Mouse (Mus musculus) Muller cell, postnatal 12 days (primary cell): Measurements from ENCODE around the gene Mtmr14.

Experiments
- DNase-seq: peaks from one replicate; pipeline ENCODE4 v3.0.0-alpha.2; 2015; ENCODE audit errors: inconsistent ontology term

Gene Mtmr14

DNA sequence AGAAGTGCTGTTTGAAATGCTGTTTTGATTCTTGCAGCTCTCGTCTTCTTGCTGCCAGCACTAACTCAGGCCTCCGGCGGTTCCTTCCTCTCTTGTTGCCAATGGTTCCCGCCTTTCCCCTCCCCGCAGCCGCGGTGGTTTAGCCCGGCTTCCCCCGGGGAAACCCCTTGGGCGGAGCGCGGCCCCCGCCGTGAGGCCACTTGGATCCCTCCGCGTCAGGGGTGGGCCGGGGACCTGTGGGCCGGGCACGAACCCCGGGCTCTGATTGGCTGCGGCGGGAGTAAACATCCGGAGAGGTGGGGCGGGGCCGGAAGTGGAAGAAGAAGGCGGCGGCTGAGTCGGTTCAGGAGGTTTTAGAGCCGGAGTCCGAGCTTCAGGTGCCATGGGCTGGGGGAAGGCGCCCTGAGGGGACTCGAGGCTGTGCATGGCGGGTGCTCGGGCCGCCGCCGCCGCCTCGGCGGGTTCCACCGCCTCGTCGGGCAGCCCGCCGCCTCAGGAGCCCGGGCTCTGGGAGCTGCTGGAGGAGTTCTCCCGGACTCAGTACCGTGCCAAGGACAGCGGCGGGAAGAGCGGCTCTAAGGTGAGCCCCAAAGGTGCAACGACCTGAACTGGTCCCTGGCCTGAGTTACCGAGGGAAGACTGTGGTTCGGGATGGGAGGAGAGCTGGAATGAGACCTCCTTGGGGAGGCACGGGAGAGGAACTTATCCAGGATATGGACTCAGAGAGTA, at the start of gene Mtmr14:
Gene Mtmr14, plus strand, starts transcription at position 302 of the 729 bp plus-strand sequence.
- DNase-seq: peak; percentile 100

DNA sequence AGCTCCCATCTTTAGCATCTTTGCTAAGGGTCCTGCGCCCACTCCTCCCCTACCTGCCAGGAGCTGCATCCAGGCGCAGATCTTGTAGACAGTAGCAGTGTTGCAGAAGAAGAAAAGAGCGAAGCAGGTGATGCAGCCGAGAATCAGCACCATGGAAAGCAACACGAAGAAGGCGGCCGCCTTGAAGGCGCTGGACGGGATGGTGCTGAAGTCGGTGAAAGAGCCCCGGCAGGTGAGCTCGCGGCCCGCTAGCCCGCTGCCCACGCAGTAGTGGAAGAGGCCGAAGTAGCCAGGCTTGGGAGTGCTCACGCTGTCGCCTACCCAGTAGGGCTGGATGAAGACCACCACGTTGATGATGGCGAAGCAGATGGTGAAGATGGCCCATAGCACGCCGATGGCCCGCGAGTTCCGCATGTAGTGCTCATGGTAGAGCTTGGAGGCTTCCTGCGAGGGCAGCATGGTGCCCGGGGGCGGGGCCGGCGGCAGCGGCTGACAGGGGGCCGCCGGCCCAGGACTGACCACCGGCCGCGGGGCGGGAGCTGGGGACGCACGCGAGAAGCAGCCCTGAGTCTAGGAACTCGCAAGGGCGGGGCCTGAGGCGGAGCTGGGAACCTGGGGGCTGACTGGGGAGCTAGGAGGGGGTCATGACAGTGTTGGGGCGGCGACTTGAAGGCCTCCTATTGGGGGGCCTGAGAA, 43.7 kb upstream of the Mtmr14 start:
- peak; percentile 47 for DNase-seq

DNA sequence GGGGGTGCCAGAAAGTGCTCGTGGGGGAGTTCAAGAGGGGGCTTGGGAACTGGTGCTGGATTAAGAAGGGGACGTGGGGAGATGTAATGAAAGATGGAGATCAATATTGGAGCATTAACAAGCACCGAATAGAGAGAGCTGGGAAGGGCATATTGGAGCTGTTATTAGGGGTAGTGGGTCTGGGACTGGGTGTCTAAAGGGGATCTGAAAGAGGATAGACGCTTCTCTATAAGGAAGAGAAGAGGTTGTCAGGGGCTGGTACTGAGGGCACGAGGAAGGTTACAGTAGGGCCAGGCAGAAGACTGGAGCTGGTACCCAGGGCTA, 43.2 kb upstream of the Mtmr14 start:
- no peak for DNase-seq

DNA sequence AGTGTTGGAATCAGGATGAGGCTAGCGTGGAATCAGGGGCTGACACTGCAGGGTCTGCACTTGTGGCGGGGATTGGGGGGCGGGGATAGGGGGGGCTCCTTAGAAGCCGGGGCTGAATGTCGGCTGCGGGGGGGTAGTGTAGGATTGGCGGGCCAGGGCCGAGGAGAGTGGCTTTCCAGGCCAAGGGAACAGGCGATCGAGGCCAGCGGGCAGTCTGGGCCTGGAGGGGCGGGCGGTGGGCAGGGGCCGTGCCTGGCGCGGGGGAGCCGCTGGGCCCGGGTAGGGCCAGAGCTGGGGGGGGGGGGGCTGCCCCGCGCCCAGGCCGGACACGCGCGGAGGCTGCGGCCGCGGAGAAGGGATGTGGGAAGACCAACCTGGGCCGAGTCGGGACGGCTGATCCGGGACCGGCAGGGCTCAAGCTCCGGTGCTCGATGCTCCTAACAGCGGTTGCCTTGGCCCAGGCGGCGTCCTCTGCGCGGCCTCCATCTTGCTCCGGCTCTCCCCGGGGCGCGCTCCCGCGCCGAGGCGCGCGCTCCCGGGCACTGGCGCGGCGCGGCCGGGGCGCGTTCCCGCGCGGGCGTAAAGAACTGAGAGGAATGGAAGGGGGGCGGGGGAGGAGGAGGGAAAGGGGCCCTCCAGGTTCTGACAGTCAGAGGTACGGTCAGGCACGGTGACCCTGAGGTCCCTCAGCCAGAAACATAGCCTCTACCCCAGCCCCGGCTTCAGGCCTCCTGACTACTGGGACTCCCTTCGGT, 42.6 kb upstream of the Mtmr14 start, which contains the start of gene Lhfpl4:
Gene Lhfpl4, minus strand, starts transcription at position 544 of the 755 bp plus-strand sequence.
- peak; percentile 17 for DNase-seq

DNA sequence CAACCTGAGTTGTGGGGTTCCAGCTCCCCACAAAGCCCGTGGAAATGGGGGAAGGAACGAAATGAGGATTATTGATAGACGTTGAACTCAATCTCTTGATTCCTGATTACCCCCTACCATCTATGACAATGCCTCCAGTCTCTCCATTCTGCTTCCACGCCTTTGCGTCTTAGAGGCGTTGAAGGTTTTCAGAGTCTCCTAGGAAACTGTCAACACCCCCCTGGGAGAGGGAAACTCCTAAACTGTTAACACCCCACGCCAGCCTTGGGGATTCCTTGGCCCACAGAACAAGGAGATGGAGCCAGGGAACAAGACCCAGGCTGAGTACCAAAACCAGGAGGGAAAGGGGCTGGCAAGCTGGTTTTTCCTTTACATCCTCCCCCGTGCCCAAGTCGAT, 42.0 kb upstream of the Mtmr14 start:
- DNase-seq: no peak

DNA sequence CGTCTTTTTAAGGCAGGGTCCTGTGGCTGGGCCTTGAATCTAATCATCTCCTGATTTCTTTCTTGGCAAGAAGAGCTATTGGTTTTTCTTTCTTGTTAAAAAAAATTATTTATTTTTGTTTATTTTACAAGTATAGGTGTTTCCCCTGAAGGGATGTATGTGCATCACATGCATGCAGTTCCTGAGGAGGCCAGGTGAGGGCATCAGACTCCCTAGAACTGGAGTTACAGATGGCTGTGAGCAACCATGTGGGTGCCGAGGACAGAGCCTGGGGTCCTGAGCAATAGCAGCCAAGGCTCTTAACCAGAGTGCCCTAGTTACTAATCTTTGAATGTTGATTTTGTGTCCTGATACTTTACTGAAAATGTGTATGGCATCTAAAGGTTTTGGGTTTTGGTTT, 21.4 kb upstream of the Mtmr14 start:
- DNase-seq: no peak

DNA sequence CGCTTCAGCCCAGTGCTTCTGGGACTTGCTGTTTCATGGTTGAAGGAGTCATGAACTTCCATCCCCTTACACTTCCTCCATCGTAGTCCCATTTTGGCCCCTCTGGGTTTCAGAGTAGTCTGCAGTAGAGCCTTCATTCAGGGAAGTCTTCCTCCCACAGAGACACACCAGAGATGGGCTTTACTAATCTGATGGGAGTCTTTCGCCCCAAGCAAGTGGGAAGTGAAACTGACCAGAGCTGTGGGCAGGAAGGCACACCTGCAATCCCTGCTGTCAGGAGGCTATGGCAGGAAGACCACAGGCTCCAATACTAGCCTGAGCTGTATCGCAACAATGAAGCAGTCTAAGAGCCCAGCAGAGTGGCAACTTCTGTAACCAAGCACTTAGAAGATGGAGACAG, 11.8 kb upstream of the Mtmr14 start:
- no peak for DNase-seq

DNA sequence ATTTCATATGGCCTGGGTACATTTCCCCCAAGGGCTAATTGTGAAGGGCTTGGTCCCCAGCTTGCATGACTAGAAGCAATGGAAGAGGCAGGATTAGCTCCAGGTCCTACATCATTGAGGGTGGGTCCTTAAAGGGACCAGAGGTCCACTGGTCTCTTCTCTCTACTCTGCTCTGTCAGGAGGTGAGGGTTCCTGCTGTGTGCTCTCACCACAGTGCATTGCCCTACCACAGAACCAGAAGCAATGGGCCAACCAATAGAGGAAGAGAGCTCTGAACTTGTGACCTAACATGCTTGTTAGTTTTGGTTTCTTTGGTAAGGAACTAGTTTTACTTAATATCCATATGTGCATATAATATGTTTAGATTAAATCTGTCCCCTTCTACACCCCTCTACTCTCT, 10.9 kb upstream of the Mtmr14 start:
- no peak for DNase-seq

DNA sequence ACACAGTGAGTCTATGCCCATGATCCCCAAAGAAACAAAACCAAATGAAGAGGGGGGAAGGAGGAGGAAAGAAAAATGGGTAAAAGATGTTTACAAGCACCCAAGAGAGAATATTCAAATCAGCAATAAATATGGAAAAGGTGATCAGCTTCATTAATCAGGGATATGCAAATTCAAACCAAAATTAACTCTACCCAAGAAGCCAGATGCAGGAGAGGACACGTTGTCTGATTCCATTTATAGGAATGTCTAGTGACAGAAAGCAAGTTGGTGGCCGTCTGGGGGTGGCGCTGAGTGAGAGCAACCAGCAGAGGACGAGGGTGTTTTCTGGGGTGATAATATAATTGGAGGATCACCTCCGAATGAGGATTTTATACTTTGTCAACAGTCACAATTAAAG, 2.5 kb upstream of the Mtmr14 start:
- DNase-seq: no peak

DNA sequence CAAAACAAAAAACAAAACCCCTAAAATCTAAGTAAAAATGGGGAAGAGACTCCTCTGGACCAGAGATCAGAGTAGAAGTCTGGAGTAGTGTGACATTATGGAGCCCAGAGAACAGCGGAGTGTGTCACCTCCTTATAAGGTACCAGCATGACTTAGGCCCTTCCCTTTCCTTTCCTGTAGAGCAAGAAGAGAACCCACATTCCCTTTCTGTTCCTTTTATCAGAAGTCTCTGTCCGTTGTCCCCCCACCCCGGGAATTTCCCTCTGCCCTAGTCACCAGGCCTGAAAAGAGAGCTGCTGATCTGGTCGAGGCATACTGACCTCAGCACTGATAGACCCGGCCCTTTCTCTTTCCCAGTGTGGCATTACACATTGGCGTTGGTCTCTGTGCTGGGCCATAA, 799 bp downstream of the Mtmr14 start:
- peak; percentile 22 for DNase-seq

DNA sequence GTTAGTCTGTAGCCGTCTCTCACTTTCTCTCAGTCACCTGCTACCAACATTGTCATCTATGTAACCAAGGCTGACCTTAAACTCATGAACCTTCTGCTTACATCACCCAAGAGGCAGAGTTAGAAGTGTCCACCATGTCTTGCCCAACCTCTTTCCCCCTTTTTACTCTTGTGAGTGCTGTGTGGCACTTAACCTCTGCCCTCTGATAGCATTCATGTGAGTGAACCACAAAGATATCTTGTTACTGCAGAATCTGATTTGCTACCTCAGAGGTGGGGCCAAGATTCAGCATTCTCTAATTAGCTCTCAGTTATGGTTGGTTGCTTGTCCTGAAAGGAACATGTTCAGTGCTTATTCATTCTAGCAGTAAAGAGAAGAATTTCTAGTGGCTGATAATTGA, 5.1 kb downstream of the Mtmr14 start:
- peak; percentile 16 for DNase-seq

DNA sequence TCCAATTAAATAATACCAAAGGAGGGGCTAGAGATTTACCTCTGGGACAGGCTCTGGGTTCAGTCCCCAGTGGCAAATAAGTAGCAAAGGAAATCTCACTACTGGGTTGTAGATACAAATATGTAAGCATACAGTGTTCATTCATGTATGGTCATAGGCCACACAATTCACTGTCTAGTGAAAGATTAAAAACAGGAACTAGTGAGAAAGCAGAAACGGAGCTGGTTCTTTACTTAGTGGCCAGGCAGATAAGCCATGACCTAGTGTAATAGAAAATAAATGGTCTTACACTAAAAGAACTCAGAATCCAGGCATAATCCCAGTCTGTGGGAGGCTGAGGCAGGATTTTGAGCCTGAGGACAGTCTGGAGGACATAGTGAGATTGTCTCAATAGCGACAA, 7.9 kb downstream of the Mtmr14 start:
- no peak for DNase-seq

DNA sequence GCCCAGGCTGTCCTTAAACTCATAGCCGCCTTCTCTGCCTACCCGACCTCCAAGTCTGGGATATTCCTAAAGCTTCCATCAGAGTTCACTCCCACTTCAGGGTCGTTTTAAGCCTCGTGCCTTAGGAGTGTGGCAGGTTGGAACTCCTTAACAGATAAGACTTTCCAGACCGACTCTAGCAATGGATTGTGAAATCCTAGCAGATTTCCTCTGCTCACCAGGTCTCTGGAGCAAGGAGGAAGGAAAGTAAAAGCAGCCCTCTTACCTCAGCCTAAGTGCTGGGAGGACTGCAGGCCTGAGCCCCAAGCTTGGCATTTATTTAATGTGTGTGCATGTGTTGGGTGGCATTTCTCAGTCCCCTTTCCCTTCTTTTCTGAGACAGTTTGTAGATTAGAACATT, 13.1 kb downstream of the Mtmr14 start:
- DNase-seq: no peak

DNA sequence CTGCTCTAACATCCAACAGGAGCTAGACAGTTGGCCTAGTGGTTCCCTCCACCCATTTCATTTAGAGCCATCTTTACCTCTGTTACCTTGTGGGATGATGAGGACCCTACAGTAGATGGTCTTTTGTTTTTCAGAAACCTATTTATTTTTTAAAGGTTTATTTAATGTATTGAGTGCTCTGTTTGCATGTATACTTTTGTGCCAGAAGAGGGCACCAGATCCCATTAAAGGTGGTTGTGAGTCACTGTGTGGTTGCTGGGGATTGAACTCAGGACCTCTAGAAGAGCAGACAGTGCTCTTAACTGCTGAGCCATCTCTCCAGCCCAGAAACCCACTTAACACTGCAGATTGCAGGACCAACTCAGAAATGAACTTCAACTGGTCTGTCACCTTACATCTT, 14.3 kb downstream of the Mtmr14 start:
- no peak for DNase-seq

DNA sequence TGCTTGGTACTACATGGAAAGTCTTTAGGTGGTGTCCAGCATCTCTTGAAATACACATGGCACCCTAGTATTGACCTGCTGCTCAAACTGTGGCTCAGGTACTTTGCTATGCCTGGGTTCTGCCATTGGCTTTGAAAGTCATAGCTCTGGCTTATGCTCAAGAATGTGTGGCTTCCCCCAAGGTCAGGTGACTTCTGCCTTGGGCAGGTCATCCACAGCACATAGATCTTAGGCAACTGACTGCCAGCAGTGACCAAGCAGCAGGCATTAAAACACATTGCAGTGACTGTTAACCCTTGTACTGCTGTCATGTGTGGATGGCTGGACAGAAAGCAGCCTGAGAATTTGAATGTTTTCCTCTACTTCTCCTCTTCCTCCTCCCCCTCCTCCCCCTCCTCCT, 17.3 kb downstream of the Mtmr14 start:
- no peak for DNase-seq

DNA sequence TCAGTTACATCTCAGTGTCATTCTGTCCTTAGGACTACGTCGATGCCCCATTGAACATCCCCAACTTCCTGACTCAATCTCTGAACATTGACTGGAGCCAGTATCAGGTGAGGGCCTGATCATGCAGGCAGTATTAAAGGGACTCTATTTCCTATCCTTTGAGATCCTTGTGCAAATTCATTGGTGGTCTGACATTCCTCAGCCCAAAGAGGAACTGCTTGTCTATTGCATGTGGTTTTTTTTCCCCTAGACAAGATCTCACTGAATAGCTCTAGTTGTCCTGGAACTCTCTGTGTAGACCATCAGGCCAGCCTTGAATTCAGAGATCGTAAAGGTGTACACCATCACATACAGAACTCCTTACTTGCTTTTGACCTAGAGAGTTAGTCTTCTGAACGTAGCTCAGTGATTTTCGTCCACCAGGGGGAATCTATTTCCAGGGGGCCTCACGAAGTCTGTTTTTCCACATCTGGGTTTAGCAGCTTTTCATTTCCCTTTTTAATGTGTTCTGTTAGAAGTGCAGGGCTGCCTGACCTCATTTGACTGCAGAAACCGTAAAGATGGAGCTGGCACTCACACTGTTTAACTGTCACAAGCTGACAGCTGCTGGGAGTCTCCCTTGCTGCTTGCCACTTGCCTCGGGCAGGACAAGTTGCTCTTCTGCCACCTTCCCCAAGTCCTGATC, 23.7 kb downstream of the Mtmr14 start:
- DNase-seq: no peak

DNA sequence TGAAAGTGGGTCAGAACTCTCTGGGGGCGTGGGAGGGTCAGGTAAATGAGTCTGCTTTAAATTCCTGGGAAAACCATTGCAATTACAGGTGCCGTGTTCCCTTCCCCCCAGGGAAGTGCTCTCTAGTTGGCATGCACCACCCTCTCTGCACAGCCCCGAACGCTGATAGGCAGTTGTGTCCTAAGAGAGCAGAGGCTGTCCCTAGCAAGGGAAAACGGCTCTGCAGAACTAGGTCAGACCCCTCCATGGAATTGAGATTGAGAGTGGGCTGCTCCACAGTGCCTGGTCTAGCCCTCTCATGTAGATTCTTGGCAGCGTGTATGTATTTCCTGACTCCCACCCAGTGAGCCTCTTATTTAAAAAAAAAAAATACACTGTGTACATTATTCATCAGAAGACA, 25.9 kb downstream of the Mtmr14 start:
- DNase-seq: no peak

DNA sequence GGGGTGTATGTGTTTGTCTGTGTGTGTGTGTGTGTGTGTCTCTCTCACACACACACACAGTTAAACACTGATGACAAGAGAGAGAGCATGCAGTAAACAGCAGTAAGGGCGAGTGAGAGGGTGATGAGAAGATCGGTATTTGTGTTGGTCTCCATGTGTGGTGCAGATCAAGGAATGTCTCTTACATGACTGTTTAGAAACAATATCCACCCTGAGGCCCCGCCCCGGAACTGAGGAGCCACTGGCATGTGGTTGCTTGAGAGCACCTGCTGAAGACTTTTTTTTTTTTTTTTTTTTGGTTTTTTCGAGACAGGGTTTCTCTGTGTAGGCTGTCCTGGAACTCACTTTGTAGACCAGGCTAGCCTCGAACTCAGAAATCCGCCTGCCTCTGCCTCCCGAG, 26.8 kb downstream of the Mtmr14 start:
- no peak for DNase-seq

DNA sequence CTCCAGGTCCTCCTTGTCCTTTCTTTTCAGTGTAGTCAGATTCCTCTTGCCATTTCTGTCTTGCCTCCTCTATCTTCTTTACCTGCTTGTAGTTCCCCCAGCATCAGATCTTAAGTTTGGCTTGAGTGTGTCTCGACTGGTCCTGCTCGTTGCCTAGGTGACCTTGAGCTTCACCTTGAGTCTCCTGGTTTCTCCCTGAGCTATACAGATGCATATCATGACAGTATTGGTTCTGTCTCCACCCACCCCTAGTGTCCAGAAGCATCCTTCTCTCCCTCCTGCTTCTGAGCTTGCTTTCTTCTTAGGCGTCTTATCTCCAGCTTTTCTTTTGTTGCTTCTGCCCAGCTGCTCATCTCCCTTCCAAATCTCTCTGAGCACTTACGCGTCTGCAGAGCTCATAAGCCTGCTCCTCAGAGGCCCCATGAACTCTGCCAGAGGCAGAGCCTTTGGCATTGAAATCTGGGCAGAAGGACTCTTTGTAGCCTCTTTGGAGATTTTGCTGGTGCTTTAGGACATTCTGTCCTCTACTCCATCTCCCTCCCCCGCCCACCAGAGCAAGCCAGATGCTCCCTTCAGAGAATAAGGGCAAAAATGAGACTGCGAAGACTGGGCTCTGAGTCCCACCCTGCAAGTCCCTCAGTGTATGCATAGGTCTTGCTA, 29.5 kb downstream of the Mtmr14 start:
- no peak for DNase-seq

DNA sequence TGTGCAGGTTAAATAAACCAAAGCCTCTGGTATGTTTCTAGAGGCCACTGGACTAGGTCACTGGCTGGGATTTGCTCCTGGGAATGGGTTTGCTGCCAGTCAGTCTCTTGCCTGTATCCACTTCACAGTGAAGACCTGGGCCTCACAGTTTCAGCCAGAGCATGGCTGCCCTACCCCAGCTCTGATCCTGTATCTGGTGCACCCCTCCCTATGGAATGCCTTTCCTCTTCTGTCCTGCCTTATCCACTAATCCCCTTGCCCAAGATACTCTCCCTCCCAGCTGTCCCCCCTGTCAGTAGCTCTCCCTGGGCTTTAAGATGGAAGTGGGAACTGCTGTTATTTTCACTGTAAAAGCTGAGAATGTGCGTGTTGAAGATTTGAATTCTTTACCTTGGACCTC, 30.3 kb downstream of the Mtmr14 start:
- DNase-seq: no peak

DNA sequence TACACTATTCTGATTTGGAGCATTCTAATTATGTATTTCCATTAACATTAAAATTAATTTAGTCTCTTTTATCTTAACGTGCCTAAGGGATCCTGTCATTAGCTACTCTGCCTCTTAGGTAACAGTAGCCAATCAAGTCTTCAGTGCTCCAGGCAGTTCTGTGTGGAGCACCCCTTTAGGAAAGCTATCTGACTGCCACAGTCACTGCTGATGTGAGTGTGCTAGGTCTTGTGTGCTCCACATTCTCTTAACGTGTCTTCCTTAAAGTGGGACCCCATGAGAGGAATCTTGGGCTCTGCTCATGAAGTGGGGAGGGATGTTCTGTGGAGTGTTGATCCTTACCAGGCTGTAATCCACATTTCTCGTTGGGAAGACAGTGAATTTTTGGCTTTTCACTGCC, 34.7 kb downstream of the Mtmr14 start:
- DNase-seq: no peak

DNA sequence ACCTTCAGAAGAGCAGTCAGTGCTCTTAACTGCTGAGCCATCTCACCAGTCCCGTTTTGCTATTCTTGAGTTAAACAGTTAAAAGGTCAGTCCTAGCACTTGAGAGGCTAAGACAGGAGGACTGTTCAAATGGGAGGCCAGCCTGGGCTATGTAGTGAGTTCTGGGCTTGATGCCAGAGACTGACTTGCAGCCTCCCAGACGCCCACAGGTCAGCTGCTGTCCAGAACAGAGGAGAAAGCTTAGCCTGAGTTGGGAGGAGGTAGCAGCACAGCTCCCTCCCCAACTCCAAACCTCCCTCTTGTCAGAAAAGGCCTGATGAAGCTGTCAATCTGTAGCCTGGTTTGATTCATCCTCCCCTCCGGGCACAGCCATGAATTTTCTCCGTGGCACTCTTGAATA, 39.2 kb downstream of the Mtmr14 start:
- no peak for DNase-seq
